Mouse (Mus musculus): Measurements from ENCODE around the gene Ammecr1. TPM values are rescaled to one million over a fixed set of nuclear protein-coding genes. Genes with fewer than 3 reads are reported as not detected.

Gene Ammecr1
- polyA plus RNA-seq, 1 experiment from 2014 or later: 14.6 TPM

DNA sequence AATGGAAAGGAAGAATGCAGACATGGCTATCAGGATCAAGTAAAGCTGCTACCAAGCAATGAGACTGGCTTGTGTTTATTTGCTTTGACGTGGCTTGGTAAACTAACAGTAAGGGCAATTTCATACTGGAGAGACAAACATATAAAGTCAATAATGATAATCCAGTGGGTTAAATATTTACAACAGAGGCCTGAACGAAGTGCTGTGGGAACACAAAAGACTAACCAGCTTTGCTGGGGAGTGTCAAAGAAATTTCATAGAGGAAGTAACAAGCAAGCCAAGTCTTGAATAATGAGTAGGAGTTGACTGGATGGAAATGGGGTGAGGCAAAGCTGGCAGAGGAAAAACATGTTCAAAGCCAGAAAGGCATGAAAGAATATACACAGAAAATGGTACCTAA is 63.9 kb downstream of the Ammecr1 start:
- H3K27ac ChIP-seq: no peak overlapping the region
- H3K9me3 ChIP-seq: no peaks in the 10 kb centered on the region
- 73% methylated on average over 2 of the region's 2 CpGs for WGBS
- H3K4me2 ChIP-seq (replicated peaks): no peak overlapping the region
- no peak overlapping the region for H3K9ac ChIP-seq
- H3K4me3 ChIP-seq: no peak overlapping the region
- no peak for ATAC-seq (ENCODE audit: low FRiP score, low read depth)
- peaks cover 46% of the 10 kb centered on the region for H3K27me3 ChIP-seq
- no peaks in the 10 kb centered on the region for H3K36me3 ChIP-seq
- no peaks in the 10 kb centered on the region for H3K4me1 ChIP-seq

DNA sequence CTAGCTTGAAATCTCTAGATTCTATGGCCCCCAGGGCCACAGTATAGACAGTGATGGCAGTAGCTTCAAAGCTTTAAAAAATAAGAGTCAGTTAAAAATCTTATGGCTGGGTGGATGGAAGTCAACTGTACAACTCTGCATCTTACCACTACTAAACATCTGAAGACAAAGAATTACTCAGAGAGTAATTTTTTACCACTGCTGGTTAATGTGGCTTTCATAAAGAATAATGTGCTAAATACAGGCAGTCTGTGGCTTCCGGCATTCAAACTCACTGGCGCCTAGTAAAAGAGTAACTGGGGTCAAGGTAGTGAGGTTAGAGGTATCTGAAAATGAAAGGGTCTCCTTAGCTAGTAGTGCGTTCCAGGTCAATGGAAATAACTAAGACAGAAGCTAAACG is 64.6 kb downstream of the Ammecr1 start:
- Histone ChIP-seq H3K36me3 (no peaks in the 10 kb centered on the region), H3K9ac (no peak overlapping the region), H3K4me2 (replicated peaks) (no peak overlapping the region), H3K9me3 (no peaks in the 10 kb centered on the region), H3K4me3 (no peak overlapping the region), H3K4me1 (no peaks in the 10 kb centered on the region), H3K27me3 (peaks cover 43% of the 10 kb centered on the region), H3K27ac (no peak overlapping the region)
- WGBS: 79% methylated on average over 4 of the region's 4 CpGs
- ATAC-seq (ENCODE audit: low FRiP score, low read depth): no peak

DNA sequence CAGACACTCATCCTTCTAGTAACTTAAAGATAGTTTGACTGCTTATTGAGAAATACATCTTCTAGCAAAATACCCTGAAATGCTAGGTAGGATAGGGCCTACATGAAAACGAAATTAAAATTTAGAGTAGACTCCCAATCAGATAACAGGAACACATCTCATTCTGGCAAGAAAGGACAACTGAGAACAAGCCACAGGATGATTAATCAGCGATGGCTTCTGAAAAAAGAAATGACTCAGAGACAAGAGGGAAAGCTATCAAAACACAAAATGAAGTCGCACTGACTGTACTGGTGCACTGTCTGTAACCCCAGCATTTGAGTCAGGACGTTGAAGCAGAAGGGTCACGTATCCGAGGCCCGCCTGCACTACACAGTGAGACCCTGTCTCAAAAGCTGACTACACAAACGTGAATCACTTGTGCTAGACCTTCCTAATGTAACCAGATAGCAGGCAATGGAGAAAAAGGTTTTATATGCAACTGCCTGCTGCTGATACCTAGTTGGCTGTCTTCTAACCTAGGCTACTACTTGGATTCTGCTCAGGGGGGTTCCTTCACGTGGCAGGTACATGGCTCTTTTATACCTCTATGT is 68.1 kb downstream of the Ammecr1 start:
- Histone ChIP-seq H3K4me2 (replicated peaks) (no peak overlapping the region), H3K4me3 (no peak overlapping the region), H3K27ac (no peak overlapping the region), H3K4me1 (no peaks in the 10 kb centered on the region), H3K27me3 (peaks cover 27% of the 10 kb centered on the region; the same call in 1 of the 2 replicates), H3K9ac (no peak overlapping the region), H3K36me3 (no peaks in the 10 kb centered on the region), H3K9me3 (no peaks in the 10 kb centered on the region)
- no peak for ATAC-seq (ENCODE audit: low FRiP score, low read depth)
- WGBS: 85% methylated on average over 9 of the region's 9 CpGs

DNA sequence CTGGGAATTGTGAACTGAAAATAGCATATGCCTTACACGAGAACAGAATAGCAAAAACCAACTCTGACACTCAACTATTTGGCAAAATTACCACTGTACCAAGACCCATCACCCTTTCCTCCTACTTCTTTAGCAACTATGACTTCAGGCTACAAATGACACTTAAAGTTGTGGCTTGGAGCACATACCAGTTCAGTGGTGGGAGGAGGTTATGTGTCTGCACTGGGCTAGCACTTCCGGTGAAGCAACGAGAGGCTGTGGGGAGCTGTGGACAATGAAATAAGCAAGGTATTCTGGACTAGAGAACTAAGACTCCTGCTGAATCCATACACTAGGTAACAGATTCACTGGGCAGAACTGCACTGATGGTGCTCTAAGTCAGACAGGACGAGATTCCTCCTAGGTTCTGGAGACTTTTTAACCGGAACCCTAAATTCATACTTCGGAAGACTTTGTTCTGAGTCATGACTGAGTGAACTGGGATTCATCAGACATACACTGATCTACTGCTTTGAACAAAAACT is 69.0 kb downstream of the Ammecr1 start:
- no peaks in the 10 kb centered on the region for H3K36me3 ChIP-seq
- H3K27me3 ChIP-seq: peaks cover 22% of the 10 kb centered on the region; the same call in 1 of the 2 replicates
- no peaks in the 10 kb centered on the region for H3K4me1 ChIP-seq
- WGBS: 82% methylated on average over 6 of the region's 6 CpGs
- no peak overlapping the region for H3K9ac ChIP-seq
- no peak overlapping the region for H3K4me3 ChIP-seq
- no peak overlapping the region for H3K4me2 ChIP-seq (replicated peaks)
- no peak overlapping the region for H3K27ac ChIP-seq
- no peaks in the 10 kb centered on the region for H3K9me3 ChIP-seq
- no peak for ATAC-seq (ENCODE audit: low FRiP score, low read depth)

DNA sequence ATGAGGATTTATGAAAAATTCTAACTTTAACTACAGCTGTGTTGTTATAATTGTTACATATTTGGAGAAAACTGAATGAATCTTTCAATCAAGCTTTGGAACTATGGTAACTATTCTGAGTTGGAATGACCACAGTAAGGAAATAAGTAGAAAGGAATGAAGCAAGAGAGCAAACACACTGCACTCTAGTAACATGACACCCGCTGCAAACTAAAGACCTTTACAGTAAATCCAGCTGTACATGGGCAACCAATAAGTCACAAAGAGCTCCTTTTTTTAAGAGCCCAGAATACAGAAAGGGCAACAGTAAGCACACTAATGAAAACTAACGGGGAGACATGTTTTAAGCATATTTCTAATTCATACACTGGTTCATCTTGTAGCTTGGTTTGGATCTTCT is 71.2 kb downstream of the Ammecr1 start:
- H3K27ac ChIP-seq: no peak overlapping the region
- no peak overlapping the region for H3K4me3 ChIP-seq
- no peaks in the 10 kb centered on the region for H3K36me3 ChIP-seq
- H3K9ac ChIP-seq: no peak overlapping the region
- H3K27me3 ChIP-seq: peaks cover 18% of the 10 kb centered on the region; the same call in 1 of the 2 replicates
- ATAC-seq (ENCODE audit: low FRiP score, low read depth): no peak
- H3K4me2 ChIP-seq (replicated peaks): no peak overlapping the region
- H3K4me1 ChIP-seq: 0 out of 2 replicates have a peak, but pooled peaks cover 6% of the 10 kb centered on the region
- WGBS: 27% methylated on average over 2 of the region's 2 CpGs
- H3K9me3 ChIP-seq: no peaks in the 10 kb centered on the region

DNA sequence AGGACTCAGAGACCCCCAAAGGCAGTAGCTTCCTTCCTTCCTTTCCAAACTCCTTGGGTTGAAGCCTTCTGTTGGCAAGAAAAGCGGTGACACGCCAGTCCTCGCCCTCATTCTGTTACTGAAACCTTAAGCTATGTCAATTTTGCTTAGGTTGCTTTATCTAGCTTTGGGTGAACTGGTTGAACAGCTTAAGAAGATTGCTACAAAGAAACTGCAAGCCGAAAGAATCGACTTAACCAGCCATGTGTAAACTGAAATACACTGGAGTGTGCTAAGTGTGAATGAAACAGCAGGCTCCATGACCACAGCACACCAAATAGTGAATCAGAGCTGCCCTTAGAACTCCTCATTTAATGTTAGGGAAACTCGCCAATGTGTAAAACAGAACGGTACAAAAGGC is 80.6 kb downstream of the Ammecr1 start:
- Histone ChIP-seq H3K36me3 (no peaks in the 10 kb centered on the region), H3K4me1 (no peaks in the 10 kb centered on the region), H3K4me3 (no peak overlapping the region), H3K4me2 (replicated peaks) (no peak overlapping the region), H3K27ac (no peak overlapping the region), H3K27me3 (peaks cover 29% of the 10 kb centered on the region), H3K9me3 (no peaks in the 10 kb centered on the region), H3K9ac (no peak overlapping the region)
- WGBS: 93% methylated on average over 7 of the region's 7 CpGs
- ATAC-seq (ENCODE audit: low FRiP score, low read depth): no peak

DNA sequence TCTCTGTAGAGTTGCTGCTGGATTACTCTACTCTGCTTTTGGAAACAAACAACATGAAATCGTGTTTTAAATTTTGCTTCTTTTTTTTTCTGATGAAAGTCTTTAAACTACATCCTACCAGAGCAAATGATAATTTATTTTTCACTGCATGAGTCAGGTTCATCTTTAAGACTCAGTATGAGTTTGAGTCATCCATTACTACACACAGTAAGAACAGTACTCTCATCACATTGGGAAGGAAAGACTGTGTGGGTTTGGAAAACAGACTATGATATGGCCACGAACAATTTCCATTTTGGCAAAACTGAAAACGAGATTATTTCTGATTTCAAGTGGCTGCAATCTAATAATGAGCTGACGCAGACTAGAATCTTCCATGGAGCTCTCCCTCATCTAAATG is 82.9 kb downstream of the Ammecr1 start:
- no peak overlapping the region for H3K4me3 ChIP-seq
- H3K4me2 ChIP-seq (replicated peaks): no peak overlapping the region
- no peaks in the 10 kb centered on the region for H3K9me3 ChIP-seq
- no peaks in the 10 kb centered on the region for H3K4me1 ChIP-seq
- WGBS: 88% methylated on average over 4 of the region's 4 CpGs
- H3K27ac ChIP-seq: no peak overlapping the region
- ATAC-seq (ENCODE audit: low FRiP score, low read depth): no peak
- H3K9ac ChIP-seq: no peak overlapping the region
- peaks cover 35% of the 10 kb centered on the region for H3K27me3 ChIP-seq
- H3K36me3 ChIP-seq: no peaks in the 10 kb centered on the region

DNA sequence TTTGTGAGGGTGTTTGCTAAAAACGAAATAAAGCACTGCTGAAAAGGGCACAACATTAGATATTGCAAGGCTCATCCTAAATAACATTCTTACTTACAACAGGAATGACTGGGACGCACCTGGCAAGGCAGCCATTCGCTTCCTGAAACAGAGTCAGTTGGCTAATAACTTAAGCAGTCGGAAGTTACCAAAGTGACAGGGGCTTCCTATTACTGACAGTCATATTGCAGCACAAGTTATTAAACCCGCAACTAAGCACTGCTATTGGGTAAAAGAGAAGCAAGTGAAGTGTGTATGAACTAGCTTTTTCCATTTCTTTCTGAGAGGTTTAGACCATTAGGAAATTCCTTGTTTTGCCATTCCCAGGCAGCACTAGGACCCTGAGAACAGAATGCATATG is 84.3 kb downstream of the Ammecr1 start:
- WGBS: 88% methylated on average over 5 of the region's 5 CpGs

DNA sequence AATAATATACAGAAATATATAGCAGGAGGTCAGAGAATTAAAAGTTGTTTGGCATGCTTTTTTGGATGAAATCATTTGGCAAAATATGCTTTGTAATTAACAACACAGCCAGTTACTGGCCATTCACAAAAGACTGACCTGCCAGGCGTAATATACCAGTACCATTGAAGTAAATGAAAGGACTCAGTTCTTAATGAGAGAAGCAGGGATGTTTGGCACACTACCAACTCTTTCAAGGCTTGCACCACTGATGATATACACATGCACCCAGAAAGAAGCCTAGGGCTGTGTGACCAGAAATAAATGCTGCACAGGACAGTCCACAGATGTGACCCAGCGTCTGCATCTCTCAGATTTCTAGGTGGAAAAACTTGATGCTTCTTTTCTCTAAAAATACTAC is 96.7 kb downstream of the Ammecr1 start:
- Histone ChIP-seq H3K4me2 (replicated peaks) (no peak overlapping the region), H3K27ac (no peak overlapping the region), H3K4me3 (no peak overlapping the region), H3K27me3 (peaks cover 4% of the 10 kb centered on the region; the same call in 1 of the 2 replicates), H3K36me3 (no peaks in the 10 kb centered on the region), H3K9me3 (no peaks in the 10 kb centered on the region), H3K9ac (no peak overlapping the region), H3K4me1 (no peaks in the 10 kb centered on the region)
- ATAC-seq (ENCODE audit: low FRiP score, low read depth): no peak
- WGBS: 60% methylated on average over 2 of the region's 2 CpGs

More for the DNA sequence above, 84.3 kb downstream of the Ammecr1 start:
- ATAC-seq (ENCODE audit: low FRiP score, low read depth): no peak
- H3K4me1 ChIP-seq: no peaks in the 10 kb centered on the region
- no peak overlapping the region for H3K4me2 ChIP-seq (replicated peaks)
- no peaks in the 10 kb centered on the region for H3K9me3 ChIP-seq
- H3K9ac ChIP-seq: no peak overlapping the region
- H3K27ac ChIP-seq: no peak overlapping the region
- H3K4me3 ChIP-seq: no peak overlapping the region
- H3K27me3 ChIP-seq: peaks cover 26% of the 10 kb centered on the region
- H3K36me3 ChIP-seq: no peaks in the 10 kb centered on the region

DNA sequence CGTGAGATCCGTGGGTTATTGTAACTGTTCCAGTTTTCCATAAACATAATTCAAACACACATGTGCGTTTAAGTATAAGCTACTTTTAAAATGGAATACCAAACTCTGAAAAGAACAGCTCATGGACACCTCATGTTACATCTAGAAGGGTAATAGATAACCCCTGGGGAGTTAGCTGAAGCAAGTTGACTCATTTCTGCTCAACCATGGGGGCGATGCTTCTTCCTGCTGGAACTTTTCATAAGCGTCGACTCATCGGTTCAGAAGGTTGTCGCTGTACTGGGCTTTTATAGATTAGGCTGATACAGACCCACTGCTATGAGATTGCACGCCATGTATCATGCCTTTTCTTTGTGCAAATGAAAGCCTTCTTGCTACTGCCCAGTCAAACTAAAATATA is 118.5 kb downstream of the Ammecr1 start:
- Histone ChIP-seq H3K27ac (no peak overlapping the region), H3K4me3 (no peak overlapping the region), H3K36me3 (no peaks in the 10 kb centered on the region), H3K4me1 (no peaks in the 10 kb centered on the region), H3K27me3 (peaks cover 25% of the 10 kb centered on the region; the same call in 1 of the 2 replicates), H3K9ac (no peak overlapping the region), H3K4me2 (replicated peaks) (no peak overlapping the region), H3K9me3 (no peaks in the 10 kb centered on the region)
- ATAC-seq (ENCODE audit: low FRiP score, low read depth): no peak
- 92% methylated on average over 9 of the region's 9 CpGs for WGBS

DNA sequence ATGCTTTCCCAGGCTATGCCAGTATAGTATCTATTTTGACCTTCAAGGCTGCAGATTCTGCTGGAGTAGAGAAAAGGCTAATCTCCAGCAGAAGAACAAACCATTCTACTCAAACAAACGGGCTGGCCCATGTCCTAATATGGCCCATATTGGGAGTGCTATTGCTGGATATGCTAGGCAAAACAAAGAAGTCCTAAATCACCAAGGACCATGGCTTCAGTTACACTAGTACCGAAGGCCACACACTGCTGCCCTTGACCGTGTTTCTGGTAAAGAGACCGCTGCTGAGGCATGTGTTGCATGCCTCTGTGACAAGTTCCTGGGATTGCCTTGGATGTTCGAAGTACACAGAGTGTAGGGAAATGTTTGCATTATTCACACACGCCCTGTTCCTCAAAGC is 120.3 kb downstream of the Ammecr1 start:
- H3K9me3 ChIP-seq: no peaks in the 10 kb centered on the region
- 89% methylated on average over 6 of the region's 6 CpGs for WGBS
- peaks cover 11% of the 10 kb centered on the region for H3K36me3 ChIP-seq
- H3K4me2 ChIP-seq (replicated peaks): no peak overlapping the region
- ATAC-seq (ENCODE audit: low FRiP score, low read depth): no peak
- H3K4me1 ChIP-seq: no peaks in the 10 kb centered on the region
- H3K27ac ChIP-seq: no peak overlapping the region
- H3K9ac ChIP-seq: no peak overlapping the region
- H3K4me3 ChIP-seq: no peak overlapping the region
- peaks cover 25% of the 10 kb centered on the region; the same call in 1 of the 2 replicates for H3K27me3 ChIP-seq

DNA sequence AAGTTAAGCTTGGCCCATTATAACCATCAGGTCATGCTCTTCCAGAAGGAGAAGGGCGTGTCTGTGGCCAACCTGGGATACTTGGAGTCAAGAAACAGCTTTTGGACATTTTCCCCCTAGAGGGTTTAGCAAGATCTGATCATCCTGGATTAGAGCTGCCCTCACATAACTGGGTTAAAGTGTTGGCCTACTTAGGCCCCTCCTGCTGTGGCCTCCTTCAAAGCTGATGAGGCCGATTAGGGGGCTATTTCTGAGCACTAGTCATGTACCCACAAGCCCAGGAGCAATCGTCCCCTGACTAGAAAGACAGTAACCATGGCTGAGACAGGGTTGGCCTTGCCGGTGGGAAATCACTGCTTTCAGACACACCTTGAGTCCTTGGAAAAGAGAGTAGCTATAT is 124.6 kb downstream of the Ammecr1 start:
- Histone ChIP-seq H3K4me1 (no peaks in the 10 kb centered on the region), H3K4me3 (no peak overlapping the region), H3K27me3 (peaks cover 26% of the 10 kb centered on the region; the same call in 1 of the 2 replicates), H3K36me3 (peaks cover 11% of the 10 kb centered on the region), H3K4me2 (replicated peaks) (no peak overlapping the region), H3K9ac (no peak overlapping the region), H3K27ac (no peak overlapping the region), H3K9me3 (no peaks in the 10 kb centered on the region)
- no peak for ATAC-seq (ENCODE audit: low FRiP score, low read depth)
- 78% methylated on average over 4 of the region's 4 CpGs for WGBS

DNA sequence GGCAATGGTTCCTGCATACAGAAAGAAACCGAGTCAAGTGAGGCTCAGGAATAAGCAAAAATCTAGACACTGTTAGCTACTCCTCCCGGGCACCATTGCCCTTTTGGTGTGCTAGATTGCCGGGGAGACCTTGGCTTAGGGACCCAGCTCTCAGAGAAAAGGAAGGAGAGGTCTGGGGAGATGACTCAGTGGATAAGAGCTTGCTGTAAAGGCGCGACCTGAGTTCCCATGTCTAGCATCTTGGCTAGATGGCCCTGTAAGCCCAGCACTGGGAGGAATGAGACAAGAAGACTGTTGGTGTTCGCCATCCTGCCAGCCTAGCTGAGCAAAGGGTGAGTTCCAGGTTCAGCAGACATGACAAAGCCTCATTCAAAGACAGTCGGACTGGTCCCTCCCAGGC is 127.1 kb downstream of the Ammecr1 start:
- no peak overlapping the region for H3K9ac ChIP-seq
- 87% methylated on average over 7 of the region's 7 CpGs for WGBS
- no peak overlapping the region for H3K27ac ChIP-seq
- H3K27me3 ChIP-seq: peaks cover 24% of the 10 kb centered on the region; the same call in 1 of the 2 replicates
- no peaks in the 10 kb centered on the region for H3K4me1 ChIP-seq
- H3K36me3 ChIP-seq: peaks cover 17% of the 10 kb centered on the region
- H3K4me3 ChIP-seq: no peak overlapping the region
- ATAC-seq (ENCODE audit: low FRiP score, low read depth): no peak
- no peaks in the 10 kb centered on the region for H3K9me3 ChIP-seq
- H3K4me2 ChIP-seq (replicated peaks): no peak overlapping the region
